Mouse (Mus musculus): ENCODE results near the gene Gm21698. TPM values are rescaled to one million over a fixed set of nuclear protein-coding genes. Genes with fewer than 3 reads are reported as not detected.
"Not testable (repeated sequence)": the region's sequence is repeated elsewhere in the genome, so short reads cannot be mapped to it uniquely, and the experiment has no call there.

The Gm21698 gene
- total RNA-seq (2021) = not detected

DNA sequence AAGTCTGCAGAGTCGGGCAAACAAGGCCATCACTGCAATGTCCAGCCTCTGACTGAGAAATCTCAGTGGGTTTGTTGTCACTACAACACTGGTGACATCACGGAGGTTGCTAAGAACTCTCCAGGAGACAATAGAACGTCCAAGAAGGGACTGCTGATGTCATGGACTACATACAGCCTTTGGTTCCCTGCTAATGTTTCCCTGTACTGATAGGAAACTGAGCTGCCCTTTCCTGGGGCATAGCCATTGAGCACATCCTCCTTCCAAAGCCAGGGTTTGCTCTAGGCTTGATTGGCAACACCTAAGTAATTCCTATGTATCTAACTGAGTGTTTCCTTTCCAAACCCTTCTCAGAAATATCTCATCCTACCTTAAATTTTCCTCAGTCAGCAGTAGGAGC is at the start of gene Gm21698:
Gm21698 (minus strand) TSS at position 101 of the 400 bp plus-strand sequence.
- intact Hi-C loops (cut with DNase I); DNase-seq (ENCODE audit: low spot score): not testable (repeated sequence)

DNA sequence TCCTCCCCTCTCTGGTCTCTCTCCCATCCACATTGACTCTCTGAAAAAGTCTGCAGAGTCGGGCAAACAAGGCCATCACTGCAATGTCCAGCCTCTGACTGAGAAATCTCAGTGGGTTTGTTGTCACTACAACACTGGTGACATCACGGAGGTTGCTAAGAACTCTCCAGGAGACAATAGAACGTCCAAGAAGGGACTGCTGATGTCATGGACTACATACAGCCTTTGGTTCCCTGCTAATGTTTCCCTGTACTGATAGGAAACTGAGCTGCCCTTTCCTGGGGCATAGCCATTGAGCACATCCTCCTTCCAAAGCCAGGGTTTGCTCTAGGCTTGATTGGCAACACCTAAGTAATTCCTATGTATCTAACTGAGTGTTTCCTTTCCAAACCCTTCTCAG is 34.4 kb upstream of the Gm21698 start, which contains the start of gene Gm5862:
Gm5862 (minus strand) TSS at position 101 of the 400 bp plus-strand sequence.
- intact Hi-C loops (cut with DNase I) = not testable (repeated sequence)

DNA sequence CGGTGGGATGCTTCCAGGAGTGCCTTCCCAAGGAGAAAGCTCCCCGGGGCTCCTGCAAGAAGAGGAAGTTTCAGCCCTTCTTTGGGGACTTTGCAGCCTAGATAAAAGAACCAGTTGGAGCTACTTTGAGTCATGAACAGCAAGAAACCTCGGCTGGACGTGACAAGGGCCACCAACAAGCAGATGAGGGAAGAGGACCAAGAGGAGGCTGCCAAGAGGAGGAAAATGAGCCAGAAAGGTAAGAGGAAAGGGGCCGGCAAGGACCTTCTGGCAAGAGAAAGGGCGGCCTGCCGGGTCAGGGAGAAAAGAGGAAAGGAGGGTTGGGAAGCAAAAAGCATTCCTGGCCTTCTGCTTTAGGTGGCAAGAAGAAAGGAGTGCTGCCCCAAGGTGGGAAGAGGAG is 19.2 kb upstream of the Gm21698 start:
- DNase-seq (ENCODE audit: low spot score); intact Hi-C loops (cut with DNase I): not testable (repeated sequence)

More for the DNA sequence above, 34.4 kb upstream of the Gm21698 start, which contains the start of gene Gm5862:
- DNase-seq (ENCODE audit: low spot score) = not testable (repeated sequence)

DNA sequence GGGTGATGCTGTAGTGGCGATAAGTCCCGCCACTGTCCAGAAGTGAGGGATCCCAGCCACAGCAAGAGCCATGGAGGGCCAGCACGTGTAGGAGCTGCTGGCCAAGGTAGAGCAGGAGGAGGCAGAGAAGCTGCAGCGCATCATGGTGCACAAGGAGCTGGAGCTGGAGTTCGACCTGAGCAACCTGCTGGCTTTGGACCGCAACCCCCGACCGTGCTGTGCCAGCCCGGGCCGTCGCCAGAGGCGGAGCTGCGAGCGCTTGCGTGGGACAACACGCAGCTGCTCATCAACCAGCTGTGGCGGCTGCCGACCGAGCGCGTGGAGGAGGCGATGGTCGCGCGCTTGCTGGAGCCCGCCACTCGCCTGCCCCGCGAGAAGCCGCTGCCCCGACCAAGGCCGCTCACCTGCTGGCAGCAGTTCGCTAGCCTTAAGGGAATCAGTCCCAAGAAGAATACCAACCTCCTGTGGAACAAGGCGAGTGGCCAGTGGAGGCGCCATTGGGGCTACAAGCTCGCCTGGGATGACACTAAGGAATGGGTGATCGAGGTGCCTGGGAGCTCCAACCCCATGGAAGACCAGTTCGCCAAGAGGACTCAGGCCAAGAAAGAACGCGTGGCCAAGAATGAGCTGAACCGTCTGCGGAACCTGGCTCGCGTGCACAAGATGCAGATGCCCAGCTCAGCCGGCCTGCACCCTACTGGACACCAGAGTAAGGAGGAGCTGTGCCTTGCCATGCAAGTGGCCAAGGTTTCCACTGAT is 18.7 kb upstream of the Gm21698 start:
- intact Hi-C loops (cut with DNase I) = not testable (repeated sequence)
- peak; percentile 2 for DNase-seq (ENCODE audit: low spot score)

DNA sequence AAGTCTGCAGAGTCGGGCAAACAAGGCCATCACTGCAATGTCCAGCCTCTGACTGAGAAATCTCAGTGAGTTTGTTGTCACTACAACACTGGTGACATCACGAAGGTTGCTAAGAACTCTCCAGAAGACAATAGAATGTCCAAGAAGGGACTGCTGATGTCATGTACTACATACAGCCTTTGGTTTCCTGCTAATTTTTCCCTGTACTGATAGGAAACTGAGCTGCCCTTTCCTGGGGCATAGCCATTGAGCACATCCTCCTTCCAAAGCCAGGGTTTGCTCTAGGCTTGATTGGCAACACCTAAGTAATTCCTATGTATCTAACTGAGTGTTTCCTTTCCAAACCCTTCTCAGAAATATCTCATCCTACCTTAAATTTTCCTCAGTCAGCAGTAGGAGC is 16.2 kb upstream of the Gm21698 start, which contains the start of gene Gm1979:
Gm1979 (minus strand) TSS at position 101 of the 400 bp plus-strand sequence.
- DNase-seq (ENCODE audit: low spot score); intact Hi-C loops (cut with DNase I): not testable (repeated sequence)

DNA sequence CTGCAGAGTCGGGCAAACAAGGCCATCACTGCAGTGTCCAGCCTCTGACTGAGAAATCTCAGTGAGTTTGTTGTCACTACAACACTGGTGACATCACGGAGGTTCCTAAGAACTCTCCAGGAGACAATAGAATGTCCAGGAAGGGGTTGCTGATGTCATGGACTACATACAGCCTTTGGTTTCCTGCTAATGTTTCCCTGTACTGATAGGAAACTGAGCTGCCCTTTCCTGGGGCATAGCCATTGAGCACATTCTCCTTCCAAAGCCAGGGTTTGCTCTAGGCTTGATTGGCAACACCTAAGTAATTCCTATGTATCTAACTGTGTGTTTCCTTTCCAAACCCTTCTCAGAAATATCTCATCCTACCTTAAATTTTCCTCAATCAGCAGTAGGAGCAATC is 15.9 kb downstream of the Gm21698 start, which contains the start of gene Gm21680:
Gm21680 (minus strand) TSS at position 101 of the 400 bp plus-strand sequence.
- intact Hi-C loops (cut with DNase I); DNase-seq (ENCODE audit: low spot score): not testable (repeated sequence)

DNA sequence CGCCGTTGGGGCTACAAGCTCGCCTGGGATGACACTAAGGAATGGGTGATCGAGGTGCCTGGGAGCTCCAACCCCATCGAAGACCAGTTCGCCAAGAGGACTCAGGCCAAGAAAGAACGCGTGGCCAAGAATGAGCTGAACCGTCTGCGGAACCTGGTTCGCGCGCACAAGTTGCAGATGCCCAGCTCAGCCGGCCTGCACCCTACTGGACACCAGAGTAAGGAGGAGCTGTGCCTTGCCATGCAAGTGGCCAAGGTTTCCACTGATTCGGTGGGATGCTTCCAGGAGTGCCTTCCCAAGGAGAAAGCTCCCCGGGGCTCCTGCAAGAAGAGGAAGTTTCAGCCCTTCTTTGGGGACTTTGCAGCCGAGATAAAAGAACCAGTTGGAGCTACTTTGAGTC is 31.4 kb downstream of the Gm21698 start:
- DNase-seq (ENCODE audit: low spot score); intact Hi-C loops (cut with DNase I): not testable (repeated sequence)

DNA sequence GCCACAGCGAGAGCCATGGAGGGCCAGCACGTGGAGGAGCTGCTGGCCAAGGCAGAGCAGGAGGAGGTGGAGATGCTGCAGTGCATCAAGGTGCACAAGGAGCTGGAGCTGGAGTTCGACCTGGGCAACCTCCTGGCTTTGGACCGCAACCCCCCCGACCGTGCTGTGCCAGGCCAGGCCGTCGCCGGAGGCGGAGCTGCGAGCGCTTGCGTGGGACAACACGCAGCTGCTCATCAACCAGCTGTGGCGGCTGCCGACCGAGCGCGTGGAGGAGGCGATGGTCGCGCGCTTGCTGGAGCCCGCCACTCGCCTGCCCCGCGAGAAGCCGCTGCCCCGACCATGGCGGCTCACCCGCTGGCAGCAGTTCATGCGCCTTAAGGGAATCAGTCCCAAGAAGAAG is 31.8 kb downstream of the Gm21698 start:
- intact Hi-C loops (cut with DNase I); DNase-seq (ENCODE audit: low spot score): not testable (repeated sequence)

DNA sequence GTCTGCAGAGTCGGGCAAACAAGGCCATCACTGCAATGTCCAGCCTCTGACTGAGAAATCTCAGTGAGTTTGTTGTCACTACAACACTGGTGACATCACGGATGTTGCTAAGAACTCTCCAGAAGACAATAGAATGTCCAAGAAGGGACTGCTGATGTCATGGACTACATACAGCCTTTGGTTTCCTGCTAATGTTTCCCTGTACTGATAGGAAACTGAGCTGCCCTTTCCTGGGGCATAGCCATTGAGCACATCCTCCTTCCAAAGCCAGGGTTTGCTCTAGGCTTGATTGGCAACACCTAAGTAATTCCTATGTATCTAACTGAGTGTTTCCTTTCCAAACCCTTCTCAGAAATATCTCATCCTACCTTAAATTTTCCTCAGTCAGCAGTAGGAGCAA is 34.1 kb downstream of the Gm21698 start, which contains the start of gene Gm21671:
Gm21671 (minus strand) TSS at position 101 of the 400 bp plus-strand sequence.
- DNase-seq (ENCODE audit: low spot score); intact Hi-C loops (cut with DNase I): not testable (repeated sequence)

DNA sequence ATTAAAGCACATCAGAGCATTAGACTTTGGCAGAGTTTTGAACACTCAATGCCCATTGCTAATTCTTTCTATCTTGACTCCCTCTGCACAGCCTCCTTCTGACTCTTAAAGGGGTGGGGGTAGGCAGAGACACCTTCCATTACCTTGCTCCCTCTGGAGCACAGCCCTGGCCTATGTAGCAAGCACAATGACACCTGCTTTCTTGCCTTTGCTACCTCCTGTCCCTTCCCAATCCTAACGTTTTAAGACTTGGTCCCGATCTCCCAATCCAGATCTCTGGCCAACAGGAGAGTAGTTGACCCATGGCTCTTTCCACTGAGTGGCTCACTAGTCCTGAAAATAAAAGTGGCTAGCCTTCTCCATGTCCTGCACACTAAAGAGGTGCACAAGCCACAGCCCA is 43.1 kb downstream of the Gm21698 start:
- DNase-seq (ENCODE audit: low spot score); intact Hi-C loops (cut with DNase I): not testable (repeated sequence)

DNA sequence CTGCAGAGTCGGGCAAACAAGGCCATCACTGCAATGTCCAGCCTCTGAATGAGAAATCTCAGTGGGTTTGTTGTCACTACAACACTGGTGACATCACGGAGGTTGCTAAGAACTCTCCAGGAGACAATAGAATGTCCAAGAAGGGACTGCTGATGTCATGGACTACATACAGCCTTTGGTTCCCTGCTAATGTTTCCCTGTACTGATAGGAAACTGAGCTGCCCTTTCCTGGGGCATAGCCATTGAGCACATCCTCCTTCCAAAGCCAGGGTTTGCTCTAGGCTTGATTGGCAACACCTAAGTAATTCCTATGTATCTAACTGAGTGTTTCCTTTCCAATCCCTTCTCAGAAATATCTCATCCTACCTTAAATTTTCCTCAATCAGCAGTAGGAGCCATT is 46.2 kb downstream of the Gm21698 start, which contains the start of gene Gm21663:
Gm21663 (minus strand) TSS at position 101 of the 400 bp plus-strand sequence.
- intact Hi-C loops (cut with DNase I); DNase-seq (ENCODE audit: low spot score): not testable (repeated sequence)

Other genes starting within 250 kb of the Gm21698 start
- 10 to 100 TPM; 35.2 to 40.9 TPM for gene Actr3b, start 228.7 kb downstream of the Gm21698 start, total RNA-seq (2021)
- gene Gm21663, start 46.3 kb downstream of the Gm21698 start, total RNA-seq (2021) = not detected
- gene Gm21671, start 34.2 kb downstream of the Gm21698 start, total RNA-seq (2021) = not detected
- not detected for gene Gm21680, start 16.0 kb downstream of the Gm21698 start, total RNA-seq (2021)
- gene Gm1979, start 16.1 kb upstream of the Gm21698 start, total RNA-seq (2021) = not detected
- gene Gm5862, start 34.3 kb upstream of the Gm21698 start, total RNA-seq (2021) = not detected
- not detected for gene Speer4a, start 50.9 kb upstream of the Gm21698 start, total RNA-seq (2021)
- not detected for gene Gm7347, start 69.9 kb upstream of the Gm21698 start, total RNA-seq (2021)
- not detected for gene Gm10471, start 100.6 kb upstream of the Gm21698 start, total RNA-seq (2021)
- not detected for gene 5031410I06Rik, start 116.7 kb upstream of the Gm21698 start, total RNA-seq (2021)
- gene Gm10220, start 132.8 kb upstream of the Gm21698 start, total RNA-seq (2021) = not detected

All from heart, postnatal 25 days (tissue).